Mouse (Mus musculus): ENCODE measurements around the gene Eif4h. TPM values are rescaled to one million over a fixed set of nuclear protein-coding genes. Genes with fewer than 3 reads are reported as not detected.

The Eif4h gene
- polyA plus RNA-seq, 1 experiment from 2014 or later, result 318 TPM

GRCm38 (mm10) chr5:134621099-134621640, 18.1 kb downstream of the Eif4h start:
- H3K27me3 ChIP-seq (replicated peaks), result no peaks in the 10 kb centered on the region
- H3K4me2 ChIP-seq, result no peak overlapping the region
- no peak overlapping the region for H3K9ac ChIP-seq
- WGBS, result 81% methylated on average over 16 of the region's 16 CpGs
- peaks cover 100% of the 10 kb centered on the region for H3K36me3 ChIP-seq
- no peaks in the 10 kb centered on the region for H3K9me3 ChIP-seq
- H3K27ac ChIP-seq (replicated peaks), result no peak overlapping the region
- no peak for ATAC-seq (ENCODE audit: extremely low read depth, insufficient number of reproducible peaks, low FRiP score, low TSS enrichment)
- peaks cover 9% of the 10 kb centered on the region for H3K4me1 ChIP-seq
- H3K4me3 ChIP-seq, result no peak overlapping the region

DNA sequence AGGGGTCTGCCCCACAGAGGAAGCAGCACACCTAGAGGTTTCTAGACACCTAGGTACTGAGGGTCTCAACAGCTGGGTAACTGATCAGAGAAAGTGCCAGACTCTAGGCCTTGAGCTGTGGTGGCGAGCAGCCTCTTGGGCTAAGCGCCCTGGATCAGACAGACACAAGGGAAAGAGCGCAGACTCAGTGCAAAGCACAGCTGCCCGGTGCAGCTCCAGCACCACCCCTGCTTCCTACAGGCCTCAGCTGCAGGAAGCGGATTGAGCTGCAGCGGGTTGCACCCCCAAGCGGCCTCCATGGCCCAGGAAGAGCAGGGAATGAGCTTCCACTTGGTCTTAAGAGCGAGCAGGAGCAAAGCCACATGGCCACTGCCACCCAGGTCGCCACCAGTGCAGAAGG, 18.8 kb downstream of the Eif4h start:
- no peaks in the 10 kb centered on the region for H3K9me3 ChIP-seq
- H3K27ac ChIP-seq (replicated peaks), result peak overlapping the region; percentile 58
- H3K9ac ChIP-seq, result no peak overlapping the region

DNA sequence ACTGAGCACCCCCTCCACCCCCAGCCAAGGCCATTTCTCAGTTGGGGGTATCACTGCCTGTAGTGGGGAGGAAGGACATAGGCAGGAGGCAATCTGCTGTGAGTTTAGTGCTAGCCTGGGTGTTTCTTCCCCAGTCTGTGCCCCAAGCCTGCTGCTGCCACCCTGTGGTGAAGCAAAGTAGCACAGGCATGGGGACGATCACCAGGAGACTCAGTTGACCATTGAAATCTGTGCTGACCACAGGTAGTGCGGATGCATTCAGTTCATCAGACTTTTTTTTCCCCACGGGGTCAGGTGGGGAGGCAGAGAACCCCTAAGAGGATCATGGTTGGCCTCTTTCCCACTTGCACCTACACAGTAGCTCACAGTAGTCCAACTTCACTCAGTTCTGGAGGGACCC, 22.2 kb downstream of the Eif4h start:
- no peak for ATAC-seq (ENCODE audit: extremely low read depth, insufficient number of reproducible peaks, low FRiP score, low TSS enrichment)
- H3K4me3 ChIP-seq, result no peak overlapping the region
- 62% methylated on average over 3 of the region's 3 CpGs for WGBS

More for the DNA sequence above, 18.8 kb downstream of the Eif4h start:
- WGBS, result 91% methylated on average over 9 of the region's 9 CpGs
- Histone ChIP-seq H3K4me3 (no peak overlapping the region), H3K4me2 (no peak overlapping the region), H3K4me1 (peaks cover 9% of the 10 kb centered on the region), H3K36me3 (peaks cover 100% of the 10 kb centered on the region), H3K27me3 (replicated peaks) (no peaks in the 10 kb centered on the region)
- no peak for ATAC-seq (ENCODE audit: extremely low read depth, insufficient number of reproducible peaks, low FRiP score, low TSS enrichment)

DNA sequence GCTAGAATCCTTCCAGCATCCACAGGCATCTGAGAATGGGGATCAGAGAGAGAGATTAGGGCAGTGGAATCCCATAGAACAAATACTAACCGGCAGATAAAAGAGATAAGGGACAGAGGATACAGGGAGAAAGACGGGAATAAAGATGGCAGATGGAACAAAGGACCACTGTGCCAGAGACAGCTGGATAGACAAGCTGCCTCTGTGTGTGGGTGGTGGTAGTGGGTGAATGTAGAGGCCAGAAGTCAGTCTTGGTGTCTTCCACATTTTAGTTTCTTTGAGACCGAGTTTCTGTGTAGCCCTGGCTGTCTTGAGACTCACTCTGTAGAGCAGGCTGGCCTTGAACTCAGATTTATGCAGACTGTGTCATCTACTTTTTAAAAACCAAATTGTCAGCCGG, 23.5 kb downstream of the Eif4h start:
- Histone ChIP-seq H3K27ac (replicated peaks) (no peak overlapping the region), H3K9me3 (no peaks in the 10 kb centered on the region), H3K4me2 (no peak overlapping the region), H3K27me3 (replicated peaks) (no peaks in the 10 kb centered on the region), H3K4me1 (peaks cover 9% of the 10 kb centered on the region), H3K9ac (no peak overlapping the region), H3K4me3 (no peak overlapping the region), H3K36me3 (peaks cover 65% of the 10 kb centered on the region)
- 65% methylated on average over 4 of the region's 4 CpGs for WGBS
- ATAC-seq (ENCODE audit: extremely low read depth, insufficient number of reproducible peaks, low FRiP score, low TSS enrichment), result no peak

More for the DNA sequence above, 22.2 kb downstream of the Eif4h start:
- Histone ChIP-seq H3K9me3 (no peaks in the 10 kb centered on the region), H3K4me2 (no peak overlapping the region), H3K36me3 (peaks cover 78% of the 10 kb centered on the region), H3K4me1 (peaks cover 9% of the 10 kb centered on the region), H3K27ac (replicated peaks) (no peak overlapping the region), H3K27me3 (replicated peaks) (no peaks in the 10 kb centered on the region), H3K9ac (no peak overlapping the region)

DNA sequence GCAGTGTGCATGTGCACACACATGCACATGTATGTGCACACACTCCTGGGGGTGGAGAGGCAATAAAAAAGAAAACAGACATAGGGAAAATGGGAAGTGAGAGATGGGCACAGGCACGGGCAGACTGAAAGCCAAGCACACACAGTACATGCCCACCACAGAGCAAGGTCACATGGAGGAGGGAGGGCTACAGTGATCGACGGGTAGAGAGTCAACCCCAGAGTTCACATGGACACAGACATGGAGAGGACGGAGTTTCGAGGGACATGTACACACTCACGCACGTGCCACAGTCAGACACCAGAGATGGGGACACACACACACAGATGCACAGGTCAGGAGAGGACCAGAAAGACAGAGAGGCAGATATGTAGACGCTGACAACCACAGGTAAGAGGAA, 23.9 kb downstream of the Eif4h start:
- WGBS, result 85% methylated on average over 8 of the region's 8 CpGs
- Histone ChIP-seq H3K4me3 (no peak overlapping the region), H3K9ac (no peak overlapping the region), H3K4me2 (no peak overlapping the region), H3K27me3 (replicated peaks) (no peaks in the 10 kb centered on the region), H3K9me3 (no peaks in the 10 kb centered on the region), H3K4me1 (peaks cover 5% of the 10 kb centered on the region), H3K36me3 (peaks cover 61% of the 10 kb centered on the region), H3K27ac (replicated peaks) (no peak overlapping the region)
- no peak for ATAC-seq (ENCODE audit: extremely low read depth, insufficient number of reproducible peaks, low FRiP score, low TSS enrichment)

DNA sequence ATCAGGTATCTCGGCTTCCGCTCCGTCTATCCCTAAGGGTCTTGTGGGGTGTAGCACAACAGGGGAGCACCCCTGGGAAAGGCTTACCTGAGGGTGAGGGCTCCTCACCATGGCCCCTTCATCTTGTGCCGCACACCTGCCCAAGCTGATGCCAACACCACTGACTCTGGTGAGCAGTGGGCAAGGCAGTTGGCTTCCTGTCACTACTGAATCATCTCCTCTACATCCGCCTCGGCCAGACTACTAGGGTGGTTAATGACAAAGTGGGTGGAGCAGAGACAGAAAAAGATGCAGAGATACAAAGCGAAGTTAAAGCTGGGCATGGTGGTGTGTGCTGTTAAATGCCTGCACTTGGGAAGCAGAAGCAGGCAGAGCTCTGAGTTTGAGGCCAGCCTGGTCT, 24.5 kb downstream of the Eif4h start, which contains the start of gene Lat2:
Gene Lat2, minus strand, starts transcription at position 224 of the 400 bp plus-strand sequence.
- H3K4me2 ChIP-seq, result no peak within 1 kb of the TSS
- peaks cover 55% of the 10 kb centered on the region for H3K36me3 ChIP-seq
- ATAC-seq (ENCODE audit: extremely low read depth, insufficient number of reproducible peaks, low FRiP score, low TSS enrichment), result no peak
- no peaks in the 10 kb centered on the region for H3K27me3 ChIP-seq (replicated peaks)
- no peaks in the 10 kb centered on the region for H3K9me3 ChIP-seq
- no peak within 1 kb of the TSS for H3K4me3 ChIP-seq
- WGBS, result 85% methylated on average over 7 of the region's 7 CpGs
- H3K27ac ChIP-seq (replicated peaks), result no peak within 1 kb of the TSS
- H3K4me1 ChIP-seq, result no peaks in the 10 kb centered on the region; the same call in 1 of the 2 replicates
- H3K9ac ChIP-seq, result no peak within 1 kb of the TSS

GRCm38 (mm10) chr5:134614296-134614695, 25.0 kb downstream of the Eif4h start:
- no peaks in the 10 kb centered on the region for H3K4me1 ChIP-seq
- H3K36me3 ChIP-seq, result peaks cover 50% of the 10 kb centered on the region
- H3K4me3 ChIP-seq, result no peak overlapping the region
- H3K27ac ChIP-seq (replicated peaks), result no peak overlapping the region
- 86% methylated on average over 8 of the region's 8 CpGs for WGBS
- H3K9me3 ChIP-seq, result no peaks in the 10 kb centered on the region
- no peak overlapping the region for H3K4me2 ChIP-seq
- H3K9ac ChIP-seq, result no peak overlapping the region
- H3K27me3 ChIP-seq (replicated peaks), result no peaks in the 10 kb centered on the region
- ATAC-seq (ENCODE audit: extremely low read depth, insufficient number of reproducible peaks, low FRiP score, low TSS enrichment), result no peak

- 80% methylated on average over 9 of the region's 9 CpGs for WGBS
- H3K4me2 ChIP-seq, result no peak overlapping the region
- no peak for ATAC-seq (ENCODE audit: extremely low read depth, insufficient number of reproducible peaks, low FRiP score, low TSS enrichment)
Measured at GRCm38 (mm10) chr5:134613727-134614126, 25.6 kb downstream of the Eif4h start.

GRCm38 (mm10) chr5:134611810-134612521, 27.3 kb downstream of the Eif4h start:
- H3K36me3 ChIP-seq, result peaks cover 27% of the 10 kb centered on the region
- no peak overlapping the region for H3K27ac ChIP-seq (replicated peaks)
- no peak for ATAC-seq (ENCODE audit: extremely low read depth, insufficient number of reproducible peaks, low FRiP score, low TSS enrichment)
- WGBS, result 59% methylated on average over 8 of the region's 8 CpGs
- no peaks in the 10 kb centered on the region for H3K9me3 ChIP-seq
- H3K9ac ChIP-seq, result no peak overlapping the region
- H3K4me1 ChIP-seq, result no peaks in the 10 kb centered on the region
- no peak overlapping the region for H3K4me3 ChIP-seq
- H3K27me3 ChIP-seq (replicated peaks), result no peaks in the 10 kb centered on the region
- no peak overlapping the region for H3K4me2 ChIP-seq

More at GRCm38 (mm10) chr5:134613727-134614126, 25.6 kb downstream of the Eif4h start:
- Histone ChIP-seq H3K9me3 (no peaks in the 10 kb centered on the region), H3K4me3 (no peak overlapping the region), H3K27me3 (replicated peaks) (no peaks in the 10 kb centered on the region), H3K4me1 (no peaks in the 10 kb centered on the region), H3K27ac (replicated peaks) (no peak overlapping the region), H3K36me3 (peaks cover 44% of the 10 kb centered on the region), H3K9ac (no peak overlapping the region)

DNA sequence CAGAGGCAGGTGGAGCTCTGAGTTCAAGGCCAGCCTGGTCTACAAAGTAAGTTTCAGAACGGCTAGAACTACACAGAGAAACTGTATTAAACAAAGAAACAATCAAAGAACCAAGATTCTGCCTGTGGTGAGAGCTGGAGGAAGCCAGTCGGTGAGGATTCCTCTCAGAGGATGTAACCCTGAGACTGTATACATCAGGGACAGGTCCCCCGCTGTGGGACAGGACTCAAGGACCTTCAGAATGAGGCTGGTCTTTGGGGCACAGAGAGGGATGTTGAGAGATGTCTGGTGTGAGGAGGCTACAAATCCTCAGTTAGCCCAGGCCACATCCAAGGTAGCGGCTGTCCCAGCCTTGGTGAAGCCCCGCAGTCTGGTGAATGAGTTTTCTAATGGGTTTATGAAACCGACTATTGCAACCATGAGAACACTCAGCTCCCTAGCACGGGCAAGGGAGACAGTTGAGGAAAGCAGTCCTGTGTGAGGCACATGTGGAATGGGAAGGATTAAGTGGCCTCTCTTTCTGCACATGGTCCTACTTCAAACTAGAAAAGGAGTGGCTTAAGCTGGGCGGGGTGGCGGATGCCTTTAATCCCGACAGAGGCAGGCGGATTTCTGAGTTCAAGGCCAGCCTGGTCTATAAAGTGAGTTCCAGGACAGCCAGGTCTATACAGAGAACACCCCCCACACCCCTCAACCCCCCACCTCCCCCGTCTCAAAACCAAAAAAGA, 29.2 kb downstream of the Eif4h start:
- 76% methylated on average over 12 of the region's 12 CpGs for WGBS
- Histone ChIP-seq H3K36me3 (peaks cover 13% of the 10 kb centered on the region; the same call in 1 of the 2 replicates), H3K9ac (no peak overlapping the region), H3K27me3 (replicated peaks) (no peaks in the 10 kb centered on the region), H3K27ac (replicated peaks) (no peak overlapping the region), H3K4me1 (no peaks in the 10 kb centered on the region), H3K9me3 (no peaks in the 10 kb centered on the region), H3K4me3 (no peak overlapping the region), H3K4me2 (no peak overlapping the region)
- no peak for ATAC-seq (ENCODE audit: extremely low read depth, insufficient number of reproducible peaks, low FRiP score, low TSS enrichment)

GRCm38 (mm10) chr5:134607121-134607520, 32.2 kb downstream of the Eif4h start:
- Histone ChIP-seq H3K9ac (no peak overlapping the region), H3K9me3 (no peaks in the 10 kb centered on the region), H3K27me3 (replicated peaks) (no peaks in the 10 kb centered on the region), H3K4me1 (no peaks in the 10 kb centered on the region), H3K36me3 (peaks cover 10% of the 10 kb centered on the region; the same call in 1 of the 2 replicates), H3K4me2 (no peak overlapping the region), H3K4me3 (no peak overlapping the region), H3K27ac (replicated peaks) (no peak overlapping the region)
- WGBS, result 66% methylated on average over 5 of the region's 5 CpGs
- ATAC-seq (ENCODE audit: extremely low read depth, insufficient number of reproducible peaks, low FRiP score, low TSS enrichment), result no peak

Measured in heart, embryonic 13.5 days (tissue).